Mouse (Mus musculus) naive thymus-derived CD4-positive, alpha-beta T cell, adult 5 months (primary cell): ENCODE measurements around the gene Prss37. TPM values are rescaled to one million over a fixed set of nuclear protein-coding genes. Genes with fewer than 3 reads are reported as not detected.

Experiments used
- polyA plus RNA-seq: library from polyadenylated mRNA; unstranded; fragments of 100-300 nt; shearing (Covaris generic); gene quantifications from one replicate; pipeline ENCODE4 v1.2.1, GENCODE M21; 2017

Gene Prss37
- polyA plus RNA-seq = not detected

GRCm38 (mm10) chr6:40519408-40519807, at the start of gene Prss37:
Gene Prss37 (minus strand): TSS chr6:40519508.

DNA sequence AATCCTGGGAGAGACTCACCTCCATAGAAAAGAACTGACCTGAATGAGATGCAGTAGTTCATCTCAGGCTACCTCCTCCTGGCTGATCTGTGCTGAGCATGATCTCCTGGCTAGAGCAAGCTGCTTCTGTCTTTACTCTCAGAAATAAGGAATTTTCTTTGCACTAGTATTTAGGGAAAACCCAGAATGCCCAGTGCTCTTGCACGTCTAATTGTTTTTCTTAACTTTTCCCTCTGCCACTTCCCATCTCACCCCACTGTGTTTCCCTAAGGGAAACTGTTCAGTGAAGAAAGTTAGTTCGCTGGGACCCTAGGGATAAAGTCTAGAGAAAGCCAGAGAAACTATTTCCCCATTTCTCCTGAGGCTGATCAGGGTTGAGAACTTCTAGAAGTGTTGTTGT, 35.6 kb upstream of the Prss37 start, which contains the start of gene Olfr461:
TSS of gene Olfr461 (minus strand) at position 101 of the 400 bp plus-strand sequence.

GRCm38 (mm10) chr6:40493229-40493628, 26.1 kb downstream of the Prss37 start, which contains the start of gene Tas2r108:
Gene Tas2r108 (plus strand): TSS chr6:40493529.

GRCm38 (mm10) chr6:40490933-40491332, 28.4 kb downstream of the Prss37 start, which contains the start of gene Tas2r137:
Gene Tas2r137 (plus strand): TSS chr6:40491233.

DNA sequence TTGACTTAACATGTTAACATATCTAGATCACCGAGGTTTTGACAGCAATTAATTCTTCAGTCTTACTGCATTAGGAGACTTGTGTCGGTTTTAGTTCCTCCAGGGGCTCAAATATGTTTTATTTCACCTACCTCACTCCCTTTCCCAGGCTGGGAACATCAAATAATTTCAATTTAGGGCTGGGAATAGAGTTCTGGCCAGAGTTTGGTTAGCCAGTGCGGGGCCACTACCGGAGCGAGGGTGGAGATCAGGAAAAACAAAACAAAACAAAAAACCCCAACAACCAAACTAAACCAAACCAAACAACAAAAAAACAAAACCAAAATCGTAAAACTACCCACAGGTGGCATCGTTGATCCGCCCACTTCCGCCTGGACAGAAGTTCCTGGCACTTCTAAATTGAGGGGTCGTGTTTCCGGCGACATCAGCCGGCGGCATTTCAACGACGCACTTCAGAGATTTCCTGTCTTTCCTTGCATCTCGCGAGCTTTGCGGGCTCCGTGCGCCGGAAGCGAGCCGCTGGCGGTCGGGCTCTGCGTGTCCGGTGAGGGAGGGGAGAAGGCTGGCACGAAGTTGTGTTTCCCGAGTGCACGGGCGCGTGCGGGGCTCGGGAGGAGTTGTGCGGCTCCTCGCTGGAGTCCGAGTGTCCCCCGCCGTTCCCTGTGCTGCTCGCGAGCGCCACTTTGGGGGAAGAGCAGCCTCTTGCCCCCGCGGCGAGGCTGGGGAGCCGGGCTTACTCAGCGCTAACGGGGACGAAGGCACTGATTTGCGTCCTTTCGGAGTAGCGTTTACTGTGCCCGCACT, 48.2 kb downstream of the Prss37 start, which contains the start of gene Ssbp1:
TSS of gene Ssbp1 (plus strand) at position 437 of the 804 bp plus-strand sequence.

Other genes with a start within 250 kb of the Prss37 start
- gene Agk, start 194.3 kb downstream of the Prss37 start, polyA plus RNA-seq = 47.5 TPM
- gene E330009J07Rik, start 83.4 kb downstream of the Prss37 start, polyA plus RNA-seq = 32.2 TPM
- gene Wee2, start 80.4 kb downstream of the Prss37 start, polyA plus RNA-seq = not detected
- gene Ssbp1, start 48.2 kb downstream of the Prss37 start, polyA plus RNA-seq = 67.7 TPM
- not detected for gene Tas2r137, start 28.3 kb downstream of the Prss37 start, polyA plus RNA-seq
- not detected for gene Tas2r108, start 26.0 kb downstream of the Prss37 start, polyA plus RNA-seq
- gene Olfr461, start 35.5 kb upstream of the Prss37 start, polyA plus RNA-seq = not detected
- gene Olfr460, start 50.0 kb upstream of the Prss37 start, polyA plus RNA-seq = not detected
- gene Clec5a, start 66.3 kb upstream of the Prss37 start, polyA plus RNA-seq = not detected
- gene Tas2r138, start 93.8 kb upstream of the Prss37 start, polyA plus RNA-seq = not detected
- 0.15 TPM for gene Mgam, start 109.3 kb upstream of the Prss37 start, polyA plus RNA-seq